Mouse (Mus musculus): ENCODE measurements around the gene Cfap57. TPM values are rescaled to one million over a fixed set of nuclear protein-coding genes. Genes with fewer than 3 reads are reported as not detected.
"Not testable (repeated sequence)": the region's sequence is repeated elsewhere in the genome, so short reads cannot be mapped to it uniquely, and the experiment has no call there.

Cfap57 gene
- polyA plus RNA-seq, 1 experiment from 2014 or later = 0.33 TPM

GRCm38 (mm10) chr4:118571441-118571840 lies 49.1 kb downstream of the Cfap57 start:
- WGBS = 77% methylated on average over 15 of the region's 15 CpGs

GRCm38 (mm10) chr4:118569320-118569719 lies 51.3 kb downstream of the Cfap57 start:
- Histone ChIP-seq H3K27ac (ENCODE audit: low read length) (no peak overlapping the region), H3K4me3 (ENCODE audit: low read length) (no peak overlapping the region)
- no peak for ATAC-seq (replicated peaks; ENCODE audit: extremely low read depth, insufficient read depth, low FRiP score)

More at GRCm38 (mm10) chr4:118571441-118571840, 49.1 kb downstream of the Cfap57 start:
- H3K4me1 ChIP-seq (ENCODE audit: control insufficient read depth, insufficient read depth, low read length) = no peaks in the 10 kb centered on the region
- H3K36me3 ChIP-seq (ENCODE audit: control insufficient read depth, insufficient read depth) = no peaks in the 10 kb centered on the region
- no peak overlapping the region for H3K4me2 ChIP-seq (ENCODE audit: low read depth, low read length)
- H3K9ac ChIP-seq (ENCODE audit: low read length) = no peak overlapping the region
- H3K27ac ChIP-seq (ENCODE audit: low read length) = no peak overlapping the region
- H3K27me3 ChIP-seq (ENCODE audit: control insufficient read depth, insufficient read depth, low read length) = peaks cover 30% of the 10 kb centered on the region
- H3K9me3 ChIP-seq (replicated peaks; ENCODE audit: control insufficient read depth, low read length) = no peaks in the 10 kb centered on the region
- no peak overlapping the region for H3K4me3 ChIP-seq (ENCODE audit: low read length)
- ATAC-seq (replicated peaks; ENCODE audit: extremely low read depth, insufficient read depth, low FRiP score) = no peak

GRCm38 (mm10) chr4:118568709-118569108 lies 51.9 kb downstream of the Cfap57 start:
- peaks cover 18% of the 10 kb centered on the region for H3K27me3 ChIP-seq (ENCODE audit: control insufficient read depth, insufficient read depth, low read length)
- H3K4me2 ChIP-seq (ENCODE audit: low read depth, low read length) = no peak overlapping the region
- H3K9ac ChIP-seq (ENCODE audit: low read length) = no peak overlapping the region
- no peak overlapping the region for H3K4me3 ChIP-seq (ENCODE audit: low read length)
- ATAC-seq (replicated peaks; ENCODE audit: extremely low read depth, insufficient read depth, low FRiP score) = no peak
- H3K4me1 ChIP-seq (ENCODE audit: control insufficient read depth, insufficient read depth, low read length) = no peaks in the 10 kb centered on the region
- H3K27ac ChIP-seq (ENCODE audit: low read length) = no peak overlapping the region
- H3K36me3 ChIP-seq (ENCODE audit: control insufficient read depth, insufficient read depth) = no peaks in the 10 kb centered on the region
- no peaks in the 10 kb centered on the region for H3K9me3 ChIP-seq (replicated peaks; ENCODE audit: control insufficient read depth, low read length)
- WGBS = 34% methylated on average over 10 of the region's 10 CpGs

More at GRCm38 (mm10) chr4:118569320-118569719, 51.3 kb downstream of the Cfap57 start:
- peaks cover 18% of the 10 kb centered on the region for H3K27me3 ChIP-seq (ENCODE audit: control insufficient read depth, insufficient read depth, low read length)
- WGBS = 64% methylated on average over 23 of the region's 23 CpGs
- H3K4me1 ChIP-seq (ENCODE audit: control insufficient read depth, insufficient read depth, low read length) = no peaks in the 10 kb centered on the region
- H3K9ac ChIP-seq (ENCODE audit: low read length) = no peak overlapping the region
- H3K36me3 ChIP-seq (ENCODE audit: control insufficient read depth, insufficient read depth) = no peaks in the 10 kb centered on the region
- no peak overlapping the region for H3K4me2 ChIP-seq (ENCODE audit: low read depth, low read length)
- no peaks in the 10 kb centered on the region for H3K9me3 ChIP-seq (replicated peaks; ENCODE audit: control insufficient read depth, low read length)

- WGBS = 34% methylated on average over 7 of the region's 7 CpGs
- Histone ChIP-seq H3K27me3 (ENCODE audit: control insufficient read depth, insufficient read depth, low read length) (peaks cover 8% of the 10 kb centered on the region; the same call in 1 of the 2 replicates), H3K4me2 (ENCODE audit: low read depth, low read length) (no peak overlapping the region)
These were observed 54.4 kb downstream of the Cfap57 start for GRCm38 (mm10) chr4:118566161-118566676.

GRCm38 (mm10) chr4:118564926-118565279 lies 55.7 kb downstream of the Cfap57 start:
- Histone ChIP-seq H3K27me3 (ENCODE audit: control insufficient read depth, insufficient read depth, low read length) (peaks cover 8% of the 10 kb centered on the region; the same call in 1 of the 2 replicates), H3K4me3 (ENCODE audit: low read length) (no peak overlapping the region), H3K27ac (ENCODE audit: low read length) (no peak overlapping the region), H3K4me2 (ENCODE audit: low read depth, low read length) (no peak overlapping the region), H3K9ac (ENCODE audit: low read length) (no peak overlapping the region), H3K9me3 (replicated peaks; ENCODE audit: control insufficient read depth, low read length) (no peaks in the 10 kb centered on the region), H3K4me1 (ENCODE audit: control insufficient read depth, insufficient read depth, low read length) (no peaks in the 10 kb centered on the region), H3K36me3 (ENCODE audit: control insufficient read depth, insufficient read depth) (no peaks in the 10 kb centered on the region)
- 64% methylated on average over 3 of the region's 3 CpGs for WGBS
- no peak for ATAC-seq (replicated peaks; ENCODE audit: extremely low read depth, insufficient read depth, low FRiP score)

More at GRCm38 (mm10) chr4:118566161-118566676, 54.4 kb downstream of the Cfap57 start:
- Histone ChIP-seq H3K4me1 (ENCODE audit: control insufficient read depth, insufficient read depth, low read length) (no peaks in the 10 kb centered on the region), H3K9me3 (replicated peaks; ENCODE audit: control insufficient read depth, low read length) (no peaks in the 10 kb centered on the region), H3K9ac (ENCODE audit: low read length) (no peak overlapping the region), H3K36me3 (ENCODE audit: control insufficient read depth, insufficient read depth) (no peaks in the 10 kb centered on the region), H3K4me3 (ENCODE audit: low read length) (no peak overlapping the region), H3K27ac (ENCODE audit: low read length) (no peak overlapping the region)
- ATAC-seq (replicated peaks; ENCODE audit: extremely low read depth, insufficient read depth, low FRiP score) = no peak

- no peak overlapping the region for H3K4me3 ChIP-seq (ENCODE audit: low read length)
- H3K4me1 ChIP-seq (ENCODE audit: control insufficient read depth, insufficient read depth, low read length) = no peaks in the 10 kb centered on the region
- no peaks in the 10 kb centered on the region for H3K36me3 ChIP-seq (ENCODE audit: control insufficient read depth, insufficient read depth)
- no peaks in the 10 kb centered on the region for H3K9me3 ChIP-seq (replicated peaks; ENCODE audit: control insufficient read depth, low read length)
- H3K9ac ChIP-seq (ENCODE audit: low read length) = no peak overlapping the region
- H3K27ac ChIP-seq (ENCODE audit: low read length) = 0 out of 2 replicates have a peak overlapping the region, but pooled peaks have one; percentile 20
- no peak overlapping the region for H3K4me2 ChIP-seq (ENCODE audit: low read depth, low read length)
- 71% methylated on average over 13 of the region's 13 CpGs for WGBS
- ATAC-seq (replicated peaks; ENCODE audit: extremely low read depth, insufficient read depth, low FRiP score) = peak; percentile 37; the same call in 1 of the 2 replicates
- H3K27me3 ChIP-seq (ENCODE audit: control insufficient read depth, insufficient read depth, low read length) = peaks cover 4% of the 10 kb centered on the region; the same call in 1 of the 2 replicates
These were observed 56.3 kb downstream of the Cfap57 start for GRCm38 (mm10) chr4:118564062-118564925.

- Histone ChIP-seq H3K27ac (ENCODE audit: low read length) (no peak overlapping the region), H3K9me3 (replicated peaks; ENCODE audit: control insufficient read depth, low read length) (no peaks in the 10 kb centered on the region), H3K36me3 (ENCODE audit: control insufficient read depth, insufficient read depth) (no peaks in the 10 kb centered on the region), H3K4me1 (ENCODE audit: control insufficient read depth, insufficient read depth, low read length) (no peaks in the 10 kb centered on the region), H3K4me3 (ENCODE audit: low read length) (no peak overlapping the region), H3K9ac (ENCODE audit: low read length) (no peak overlapping the region), H3K27me3 (ENCODE audit: control insufficient read depth, insufficient read depth, low read length) (no peaks in the 10 kb centered on the region), H3K4me2 (ENCODE audit: low read depth, low read length) (no peak overlapping the region)
- ATAC-seq (replicated peaks; ENCODE audit: extremely low read depth, insufficient read depth, low FRiP score) = 0 out of 2 replicates have a peak, but pooled peaks have one; percentile 28
- 60% methylated on average over 3 of the region's 3 CpGs for WGBS
These were observed 67.4 kb downstream of the Cfap57 start for GRCm38 (mm10) chr4:118553039-118553649.

- WGBS = 82% methylated on average over 10 of the region's 10 CpGs
- not testable (repeated sequence) for H3K27me3 ChIP-seq (ENCODE audit: control insufficient read depth, insufficient read depth, low read length); ATAC-seq (replicated peaks; ENCODE audit: extremely low read depth, insufficient read depth, low FRiP score); H3K9ac ChIP-seq (ENCODE audit: low read length); H3K4me3 ChIP-seq (ENCODE audit: low read length); H3K27ac ChIP-seq (ENCODE audit: low read length); H3K9me3 ChIP-seq (replicated peaks; ENCODE audit: control insufficient read depth, low read length); H3K4me2 ChIP-seq (ENCODE audit: low read depth, low read length); H3K4me1 ChIP-seq (ENCODE audit: control insufficient read depth, insufficient read depth, low read length); H3K36me3 ChIP-seq (ENCODE audit: control insufficient read depth, insufficient read depth)
These were observed 72.5 kb downstream of the Cfap57 start for GRCm38 (mm10) chr4:118548130-118548480.
